Mouse (Mus musculus) ES-E14 (cell line): ENCODE data around the gene Nod2.

ENCODE experiments used
- CHD2 ChIP-seq: IDR thresholded peaks from 2 replicates; pipeline ENCODE4 v1.6.1; 2014; ENCODE audit warnings: mild to moderate bottlenecking, low read depth, low read length, inconsistent platforms
- HCFC1 ChIP-seq: IDR thresholded peaks from 2 replicates; pipeline ENCODE4 v1.6.1; 2012; ENCODE audit warnings: low read length, inconsistent platforms, borderline replicate concordance; ENCODE audit not compliant: insufficient read depth

GRCm38 (mm10) chr8:88680566-88680965 is 33.5 kb downstream of the Nod2 start:
- no peak for TF ChIP-seq CHD2
- no peak for TF ChIP-seq HCFC1
